Mouse (Mus musculus) ES-CJ7 (cell line): ENCODE measurements at regions not wholly inside any gene's neighbourhood (a gene's known extent, or its start where the extent isn't known, plus 50 kb on each side); places are given as distances from the start of the nearest gene placed in this dataset.

Experiments used
- DNase-seq: peaks from one replicate; pipeline ENCODE4 v3.0.0; 2011; ENCODE audit warnings: low read depth, low spot score

DNA sequence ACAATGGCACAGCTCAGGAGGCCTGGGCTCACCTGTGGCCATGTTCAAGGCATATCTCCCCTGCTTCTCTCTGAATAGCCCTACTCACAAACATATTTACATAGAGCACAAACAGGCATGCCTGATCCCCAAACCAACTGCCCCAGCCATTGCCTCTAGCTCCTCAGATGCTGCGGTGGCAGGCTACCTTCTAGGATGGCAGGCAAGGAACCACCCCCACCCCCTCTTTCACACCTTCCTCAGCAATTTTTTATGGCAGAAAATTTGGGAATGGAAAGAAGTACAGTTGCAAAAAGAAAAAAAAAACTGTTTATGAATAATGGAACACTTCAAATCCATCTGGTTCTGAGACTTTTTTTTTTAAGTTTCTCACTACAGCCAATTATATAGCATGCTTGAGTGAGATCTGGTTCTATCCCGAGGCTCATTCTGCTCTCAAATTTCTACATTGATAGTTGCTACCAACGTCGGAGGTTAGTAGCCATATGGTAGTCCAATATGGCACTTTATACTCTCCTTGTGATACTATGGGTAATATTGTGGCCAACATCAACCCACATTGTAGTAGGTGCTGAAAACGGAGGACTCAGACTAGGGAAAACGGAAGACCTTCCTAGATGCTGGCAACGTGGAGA is 136.8 kb upstream of the Gm10295 start:
- no peak for DNase-seq

DNA sequence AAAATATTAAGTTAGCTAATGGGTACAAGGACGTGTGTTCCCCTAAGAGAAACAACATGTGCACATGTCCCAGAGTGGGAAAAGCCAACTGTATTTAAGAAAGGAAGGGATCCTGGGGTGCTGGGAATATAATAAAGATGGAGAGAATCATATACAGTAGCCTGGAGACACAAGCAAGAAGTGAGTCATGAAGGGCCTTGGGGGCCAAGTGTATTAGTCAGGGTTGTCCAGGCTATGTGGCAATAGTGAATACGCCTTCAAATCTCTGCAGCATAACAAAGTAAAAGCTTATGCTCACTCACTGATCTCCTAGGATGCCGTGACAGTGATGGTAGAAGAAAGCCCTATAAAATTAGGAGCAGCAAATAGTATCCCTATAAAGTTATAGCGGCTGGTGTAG is 124.1 kb upstream of the Gm10295 start:
- DNase-seq = no peak

- DNase-seq = no peak
Observed at GRCm38 (mm10) chr7:71472384-71473141, 121.3 kb upstream of the Gm10295 start.

DNA sequence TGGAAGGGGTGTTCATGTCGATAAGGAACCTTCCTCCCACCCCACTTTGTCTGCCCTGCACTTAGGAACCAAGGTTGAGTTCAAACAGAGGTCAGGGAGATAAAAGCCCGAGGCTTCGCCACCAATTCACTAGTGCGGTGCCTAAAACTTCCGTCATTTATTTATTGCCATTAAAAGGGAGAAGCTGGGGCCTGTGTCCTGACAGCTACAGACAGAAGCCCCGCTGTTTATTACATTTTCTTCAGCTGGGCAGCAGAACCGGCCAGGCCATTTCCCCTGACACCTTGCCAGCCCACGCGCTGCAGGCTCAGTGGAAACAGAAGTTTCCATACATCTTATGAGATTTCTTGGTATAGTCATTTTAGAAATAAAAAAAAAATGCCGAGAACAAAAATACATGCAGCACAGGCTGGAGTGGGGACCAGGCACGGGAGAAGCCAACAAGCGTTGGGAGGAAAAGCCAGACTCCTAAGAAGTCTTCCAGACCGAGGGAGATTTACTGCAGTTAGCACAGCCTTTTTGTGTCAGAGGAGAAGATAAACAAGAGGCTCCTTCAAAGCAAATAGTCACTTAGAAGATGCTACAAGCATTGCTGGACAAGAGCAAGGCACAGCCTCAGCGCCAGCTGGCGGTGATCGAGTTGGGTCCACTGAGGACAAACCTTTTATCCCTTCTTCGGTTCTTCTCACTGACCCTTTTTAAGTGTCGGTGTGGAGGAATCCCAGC is 120.5 kb upstream of the Gm10295 start:
- DNase-seq = no peak

DNA sequence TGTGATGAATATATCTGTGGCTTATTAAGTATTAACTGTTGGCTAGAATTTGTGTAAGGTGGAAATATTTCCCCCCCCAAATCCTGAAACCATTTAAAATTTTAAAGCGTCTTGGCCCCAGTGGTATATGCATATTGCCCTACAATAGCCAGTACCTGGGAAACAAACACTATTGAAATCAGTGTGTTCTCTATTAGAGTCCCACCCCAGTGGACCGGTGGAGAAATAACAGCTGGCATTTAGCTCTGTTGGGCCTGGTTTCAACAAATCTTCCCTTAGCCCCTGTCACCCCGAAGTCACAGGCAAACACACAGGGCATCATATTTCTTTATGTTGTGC is 120.0 kb upstream of the Gm10295 start:
- no peak for DNase-seq

GRCm38 (mm10) chr7:71470418-71470817 is 119.1 kb upstream of the Gm10295 start:
- no peak for DNase-seq

DNA sequence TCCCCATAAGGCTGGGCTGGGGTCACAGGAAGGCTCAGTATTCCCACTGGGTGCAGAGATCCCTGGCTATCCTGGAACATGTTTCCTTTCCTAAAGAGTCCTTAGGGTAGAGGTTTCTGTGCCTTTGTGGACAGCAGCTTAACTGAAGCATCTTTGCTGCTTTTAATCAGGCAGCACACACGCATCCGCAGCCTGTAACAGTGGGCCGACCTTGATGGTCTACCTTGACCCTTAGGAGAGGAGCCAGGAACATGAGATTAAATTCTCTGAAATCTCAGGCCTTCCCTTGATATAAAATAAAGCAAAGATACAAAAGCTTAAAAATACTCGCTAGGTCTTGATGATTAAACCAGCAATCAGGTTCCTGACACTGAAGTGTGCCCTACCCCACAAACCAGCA is 118.7 kb upstream of the Gm10295 start:
- DNase-seq = no peak

DNA sequence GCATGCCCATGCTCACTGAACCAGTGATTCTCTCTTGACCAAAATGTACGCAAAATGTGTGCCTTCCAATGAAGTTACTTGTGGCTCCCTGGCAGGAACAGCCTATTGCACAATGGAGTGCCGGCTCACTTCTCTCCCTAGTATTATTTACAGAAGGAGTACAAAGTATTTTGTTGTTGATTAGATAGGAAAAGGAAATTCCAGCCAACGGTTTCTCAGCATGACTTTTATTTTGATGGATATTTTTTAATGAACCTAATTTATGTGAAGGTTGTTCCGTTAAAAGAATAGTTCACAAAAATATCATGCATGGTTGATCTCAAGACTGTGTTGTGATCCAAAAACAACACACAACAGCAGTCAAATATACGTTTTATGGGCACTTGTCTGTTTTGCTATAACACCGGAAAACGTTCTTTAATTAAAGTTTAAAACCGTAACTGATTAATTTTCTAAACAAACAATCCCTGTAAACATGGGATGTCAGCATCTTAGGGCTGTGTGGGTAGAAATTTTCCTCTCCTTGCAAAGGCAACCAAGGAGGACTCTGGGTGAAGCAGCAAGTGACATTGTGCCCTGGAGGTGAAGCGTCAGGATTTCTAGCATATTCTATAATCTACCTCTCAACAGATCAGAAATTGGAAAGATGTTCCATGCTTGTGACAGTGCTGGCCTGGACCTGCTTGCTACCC is 116.3 kb upstream of the Gm10295 start:
- no peak for DNase-seq

DNA sequence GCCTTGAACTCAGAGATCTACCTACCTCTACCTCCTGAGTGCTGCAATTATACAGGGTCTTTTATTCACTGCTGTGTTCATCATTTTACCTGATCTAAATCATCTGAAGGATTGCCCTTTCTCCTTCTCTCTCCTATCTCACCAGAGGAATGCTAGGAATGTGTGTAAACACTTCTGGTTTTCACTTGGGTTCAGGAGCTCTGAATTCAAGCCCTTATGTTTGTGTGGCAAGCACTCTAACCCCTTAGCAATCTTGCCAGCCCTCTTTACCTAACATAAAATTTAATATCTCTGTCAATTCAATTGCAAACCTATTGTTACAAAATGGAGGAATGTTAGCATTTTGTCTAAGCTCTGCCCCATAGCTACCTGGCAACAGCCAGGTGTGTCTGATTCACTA is 112.8 kb upstream of the Gm10295 start:
- DNase-seq = no peak

GRCm38 (mm10) chr7:71463565-71463964 is 112.3 kb upstream of the Gm10295 start:
- DNase-seq = no peak

DNA sequence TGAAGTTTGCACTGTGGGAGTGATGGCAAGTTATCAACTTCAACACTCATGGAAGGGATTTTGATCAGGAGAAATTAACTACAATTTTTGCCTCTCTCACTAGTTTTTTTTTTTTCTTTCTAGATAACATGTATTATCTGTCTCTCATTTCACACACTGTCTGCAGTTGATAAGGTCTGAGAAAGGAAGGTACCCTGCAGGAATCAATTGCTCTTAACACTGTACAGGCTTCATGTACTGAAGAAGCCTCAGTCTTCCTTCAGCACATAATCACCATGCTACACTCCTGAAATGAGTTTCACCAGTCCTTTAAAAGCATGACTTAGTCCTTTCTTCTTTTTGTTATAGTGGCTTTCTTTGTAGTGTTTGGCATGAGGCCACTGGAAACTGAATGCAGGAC is 108.5 kb upstream of the Gm10295 start:
- no peak for DNase-seq

GRCm38 (mm10) chr7:71458104-71458754 is 106.9 kb upstream of the Gm10295 start:
- peak; percentile 36 for DNase-seq

DNA sequence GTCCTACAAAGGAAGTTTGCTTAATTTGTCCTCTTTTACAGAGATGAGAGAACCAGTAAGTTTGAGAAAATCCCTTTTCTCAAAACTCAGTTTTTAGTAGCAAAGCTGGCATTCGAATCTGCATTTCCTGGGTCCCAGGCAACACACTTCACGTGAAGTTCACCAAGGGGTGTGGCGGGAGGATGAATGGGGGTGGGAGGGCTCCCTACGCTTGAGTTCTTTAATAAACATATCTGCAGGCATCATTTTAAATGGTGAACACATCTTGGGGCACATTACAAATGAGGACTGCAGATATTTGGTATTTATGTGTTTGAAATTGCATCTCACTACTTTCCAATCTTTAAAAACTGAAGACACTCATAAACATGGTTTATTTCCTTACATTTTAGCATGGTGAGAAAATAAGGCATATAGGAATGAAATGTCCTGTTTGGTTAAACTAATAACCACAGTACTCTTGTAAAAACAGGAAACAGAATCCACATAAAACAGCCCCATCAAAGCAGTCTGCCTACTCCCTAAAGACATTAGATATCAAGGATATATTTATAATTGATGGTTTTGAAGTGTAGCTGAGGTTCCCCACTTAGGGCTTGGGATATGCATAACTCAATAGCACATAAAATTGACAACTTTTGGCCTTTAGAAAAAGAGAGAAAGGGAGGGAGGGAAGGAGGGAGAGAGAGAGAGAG is 106.3 kb upstream of the Gm10295 start:
- no peak for DNase-seq

GRCm38 (mm10) chr7:71456421-71456820 is 105.1 kb upstream of the Gm10295 start:
- peak; percentile 76 for DNase-seq

- no peak for DNase-seq
Observed at GRCm38 (mm10) chr7:71440330-71441240, 89.3 kb upstream of the Gm10295 start.

DNA sequence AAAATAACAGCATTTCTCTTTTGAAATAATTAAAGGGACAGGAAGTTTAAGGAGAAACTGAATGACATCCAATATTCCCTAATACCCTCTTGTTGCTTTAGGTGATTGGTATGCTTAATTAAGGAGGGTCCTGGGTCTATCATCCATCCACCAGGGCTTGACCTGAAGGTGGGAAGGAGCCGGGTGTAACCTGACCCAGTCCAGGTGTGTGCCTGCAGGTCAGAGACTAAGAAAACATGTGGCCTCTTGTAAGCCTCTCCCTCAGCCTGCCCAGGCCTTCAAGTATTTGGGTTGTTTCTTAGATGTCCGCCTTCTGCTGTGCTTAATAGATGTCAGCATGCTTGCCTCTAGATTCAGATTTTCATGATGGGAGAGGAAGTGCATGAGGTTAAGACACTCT is 74.7 kb upstream of the Gm10295 start:
- DNase-seq = no peak

- no peak for DNase-seq
Observed at GRCm38 (mm10) chr7:71419261-71419660, 68.0 kb upstream of the Gm10295 start.

GRCm38 (mm10) chr7:71418856-71419255 is 67.6 kb upstream of the Gm10295 start:
- DNase-seq = no peak

DNA sequence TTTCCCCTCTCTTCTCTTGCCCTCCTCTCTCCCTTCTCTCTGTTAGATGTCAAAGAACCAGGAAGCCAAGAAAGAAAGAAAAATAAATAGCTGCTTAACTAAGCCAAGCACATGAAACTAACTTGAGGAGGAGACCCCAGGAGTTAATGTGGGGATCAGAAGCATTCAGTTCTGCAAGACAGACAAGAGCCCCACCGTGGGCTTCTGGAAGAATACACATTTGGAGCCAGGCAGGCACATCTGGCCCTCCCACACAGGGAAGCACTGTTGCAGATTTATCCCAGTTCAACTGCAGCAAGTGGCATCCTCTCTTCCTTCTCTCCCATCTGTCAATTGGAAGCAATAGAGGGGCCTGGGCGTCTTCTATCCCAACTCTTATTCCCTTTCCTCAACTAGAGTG is 63.5 kb upstream of the Gm10295 start:
- no peak for DNase-seq

DNA sequence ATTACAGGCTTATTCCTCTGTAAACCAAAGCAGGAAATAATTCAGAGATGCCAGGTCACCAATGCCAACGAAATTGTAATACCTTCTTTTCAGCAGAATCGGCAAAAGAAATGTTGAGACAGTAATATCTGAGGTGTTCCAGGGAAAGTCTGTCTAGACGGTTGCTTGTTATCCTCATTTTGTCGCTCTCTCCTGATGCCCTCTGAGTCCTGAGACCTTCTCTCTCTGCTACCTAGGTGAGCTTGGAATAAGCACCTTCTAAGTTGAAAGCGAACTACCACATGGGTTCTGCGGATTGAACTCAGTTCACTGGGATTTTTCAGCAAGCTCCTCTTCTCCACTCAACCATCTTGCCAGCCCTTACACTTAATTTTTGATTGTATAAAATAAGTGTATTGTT is 61.8 kb upstream of the Gm10295 start:
- no peak for DNase-seq
